Mouse (Mus musculus) monocyte, adult 2 months (primary cell): ENCODE data around the gene Eri2.
A peak's percentile ranks its signal among the peaks of the same experiment; 100 is the strongest.

Experiments
- DNase-seq, 2 experiments: peaks; one replicate each; pipeline ENCODE4 v3.0.0; 2022; ENCODE audit warnings: low spot score in 2 of 2, low read depth in 1 of 2

Gene Eri2

DNA sequence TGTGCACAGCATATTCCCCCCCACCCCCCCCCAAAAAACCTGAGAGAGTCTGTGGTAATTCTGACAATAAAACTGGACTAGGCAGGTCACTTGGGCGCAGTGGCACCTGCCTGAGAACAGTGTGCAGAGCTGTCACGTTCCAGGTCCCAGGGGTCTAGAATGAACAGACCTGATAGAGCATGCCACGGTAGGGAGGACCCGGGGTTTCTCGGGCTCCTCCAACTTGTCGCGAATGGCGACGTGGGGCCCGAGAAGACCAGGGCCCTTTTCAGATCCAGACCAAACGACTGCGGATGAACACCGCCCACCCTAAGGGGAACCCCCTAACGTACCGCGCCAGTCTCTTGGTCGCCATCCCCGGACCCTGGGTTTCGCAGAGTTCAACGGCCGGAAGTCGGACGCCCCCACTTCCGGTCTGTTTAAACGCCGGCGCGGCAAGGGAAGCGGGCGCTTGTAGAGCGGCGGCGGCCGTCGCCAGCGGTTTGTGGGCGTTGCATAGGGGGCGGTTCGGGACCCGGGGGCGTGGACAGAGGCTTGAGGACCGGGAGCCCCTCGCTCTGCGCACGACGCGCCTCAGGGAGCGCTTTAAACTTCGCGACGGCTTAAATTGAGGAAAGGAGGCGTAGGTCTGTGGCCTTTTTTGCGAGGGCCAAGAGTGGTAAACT, at the start of gene Eri2, which contains the start of gene Rexo5:
Gene Eri2, minus strand, starts transcription at position 473 of the 665 bp plus-strand sequence.
Gene Rexo5, plus strand, starts transcription at position 421 of the 665 bp plus-strand sequence.
- DNase-seq = peak; percentile 37 to 59

DNA sequence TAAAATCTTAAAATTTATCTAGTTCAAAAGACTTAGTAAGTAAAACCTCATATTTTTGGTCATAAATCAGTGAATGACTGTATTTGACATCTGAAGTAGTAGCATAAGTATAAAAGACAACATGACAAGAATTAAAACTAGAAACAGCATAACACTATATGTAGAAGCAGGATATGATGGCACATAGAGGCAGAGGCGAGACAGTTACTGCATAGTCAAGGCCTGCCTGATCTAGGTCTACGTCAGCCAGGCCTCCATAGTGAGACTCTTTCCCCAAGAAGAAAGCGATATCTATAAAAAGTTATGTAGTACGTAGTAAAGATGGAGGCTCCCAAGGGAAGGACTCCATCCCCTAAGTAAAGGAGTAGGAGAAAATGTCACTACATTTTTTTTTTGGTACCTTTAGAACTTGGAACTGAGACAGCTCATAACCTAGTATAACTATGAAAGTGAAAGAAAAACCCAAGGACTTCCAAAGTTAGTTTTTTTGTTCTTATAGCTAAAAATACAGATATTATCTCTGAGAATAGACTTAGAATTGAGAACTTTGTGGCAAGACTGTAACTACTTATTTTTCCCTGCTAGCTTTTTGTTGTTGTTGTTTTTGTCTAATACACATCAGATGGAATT, 48.1 kb upstream of the Eri2 start:
- no peak for DNase-seq

DNA sequence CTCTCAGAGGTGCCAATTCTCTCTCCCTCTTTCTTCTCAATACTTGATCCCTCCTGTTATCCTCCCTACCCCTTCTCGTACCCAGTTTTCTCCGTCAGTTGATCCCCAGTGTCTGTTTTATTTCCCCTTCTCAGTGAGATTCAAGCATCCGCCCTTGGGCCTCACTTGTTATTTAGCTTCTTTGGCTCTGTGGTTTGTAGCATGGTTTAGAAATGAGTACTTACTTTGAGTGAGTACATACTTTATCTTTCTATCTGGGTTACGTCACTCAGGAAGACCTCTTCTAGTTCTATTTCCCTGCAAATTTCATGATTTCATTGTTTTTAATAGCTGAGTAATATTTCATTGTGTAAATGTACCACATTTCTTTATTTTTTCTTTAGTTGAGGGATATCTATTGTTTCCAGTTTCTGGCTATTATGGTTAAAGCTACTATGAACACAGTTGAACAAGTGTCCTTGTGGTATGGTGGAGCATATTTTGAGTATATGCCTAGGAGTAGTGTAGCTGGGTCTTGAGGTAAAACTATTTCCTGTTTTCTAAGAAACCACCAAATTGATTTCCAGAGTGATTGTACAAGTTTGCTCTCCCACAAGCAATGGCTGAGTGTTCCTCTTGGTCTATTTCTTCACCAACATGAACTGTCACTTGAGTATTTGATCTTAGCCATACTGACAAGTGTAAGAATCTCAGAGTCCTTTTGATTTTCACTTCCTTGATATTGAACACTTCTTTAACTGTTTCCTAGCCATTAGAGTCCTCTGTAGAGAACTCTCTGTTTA, 42.3 kb upstream of the Eri2 start:
- no peak for DNase-seq

- no peak for DNase-seq
Measured at GRCm38 (mm10) chr7:119835371-119835770, 41.5 kb upstream of the Eri2 start.

- no peak for DNase-seq
Measured at GRCm38 (mm10) chr7:119808723-119809122, 14.9 kb upstream of the Eri2 start.

DNA sequence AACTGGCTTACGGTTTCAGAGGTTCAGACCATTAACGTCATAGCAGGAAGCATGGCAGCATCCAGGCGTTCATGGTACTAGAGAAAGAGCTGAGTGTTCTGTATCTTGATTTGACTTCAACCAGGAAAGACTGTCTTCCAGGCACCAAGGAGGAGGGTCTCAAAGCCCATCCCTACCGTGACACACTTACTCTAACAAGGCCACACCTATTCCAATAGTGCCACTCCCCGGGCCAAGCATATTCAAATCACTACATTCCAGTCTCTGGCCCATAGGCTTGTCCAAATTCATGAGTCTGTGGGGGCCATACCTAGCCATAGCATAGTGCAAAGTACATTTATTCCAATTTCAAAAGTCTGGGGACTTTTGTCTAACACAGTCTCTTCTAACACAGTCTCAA, 13.5 kb upstream of the Eri2 start:
- no peak for DNase-seq

- DNase-seq = no peak
Measured at GRCm38 (mm10) chr7:119800991-119801390, 7.1 kb upstream of the Eri2 start.

GRCm38 (mm10) chr7:119800488-119800887, 6.6 kb upstream of the Eri2 start:
- no peak for DNase-seq

- no peak for DNase-seq
Measured at GRCm38 (mm10) chr7:119795311-119795710, 1.5 kb upstream of the Eri2 start.

DNA sequence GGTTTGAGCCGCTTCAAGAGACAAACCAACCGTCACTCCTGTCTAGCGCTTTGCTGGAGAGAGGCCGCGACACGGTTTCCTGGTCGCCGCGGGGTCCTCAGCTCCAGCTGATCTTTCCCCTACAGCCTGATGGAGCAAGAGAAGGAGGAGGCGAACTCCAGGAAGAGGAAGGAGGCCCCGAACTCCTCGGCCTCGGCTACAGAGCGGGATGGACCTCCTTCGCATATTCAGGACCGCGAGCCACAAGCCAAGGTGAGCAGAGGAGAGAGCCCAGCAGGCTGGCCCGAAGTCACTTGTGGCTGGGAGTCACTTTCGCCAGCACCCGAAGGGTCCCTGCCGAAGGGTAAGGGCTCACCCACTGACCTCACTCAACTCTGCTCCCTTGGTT, 387 bp upstream of the Eri2 start:
- DNase-seq = no peak

DNA sequence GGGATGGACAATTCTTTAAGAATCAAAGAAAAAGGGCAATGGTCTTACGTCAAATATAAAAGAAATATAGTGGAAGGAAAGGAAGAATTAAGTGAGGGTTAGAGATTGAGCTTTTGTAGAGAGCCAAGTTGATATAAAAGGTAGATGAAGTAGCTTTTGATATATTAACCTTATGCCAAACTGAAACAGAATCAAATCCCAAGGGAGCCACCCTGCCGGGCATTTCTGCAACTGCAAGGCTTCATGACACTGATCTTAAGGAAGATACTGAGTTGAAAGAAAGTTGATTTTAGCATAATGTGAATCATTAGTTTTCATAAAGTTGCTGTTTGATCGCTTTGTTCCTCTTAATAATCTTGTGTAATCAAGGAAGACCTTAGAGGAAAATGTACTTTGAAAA, 4.8 kb downstream of the Eri2 start:
- DNase-seq = no peak

DNA sequence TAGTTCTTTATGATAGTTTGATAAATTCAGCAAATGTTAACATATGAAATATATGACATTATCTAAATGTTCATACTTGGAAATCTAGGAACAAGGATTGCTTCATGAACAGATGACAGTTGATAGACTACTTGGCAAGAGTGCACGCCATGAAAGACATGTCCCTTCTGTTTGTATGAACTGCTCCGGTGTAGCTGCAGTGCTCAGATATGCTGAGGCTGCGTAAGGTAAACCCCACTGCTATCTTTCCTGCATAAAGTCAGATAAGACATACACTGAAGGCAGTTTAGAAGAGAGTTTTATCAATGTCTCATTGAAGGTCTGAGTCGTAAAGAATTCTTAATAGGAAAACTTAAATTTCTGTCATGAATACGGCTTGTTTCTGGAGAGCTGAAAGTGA, 8.9 kb downstream of the Eri2 start:
- DNase-seq = no peak

DNA sequence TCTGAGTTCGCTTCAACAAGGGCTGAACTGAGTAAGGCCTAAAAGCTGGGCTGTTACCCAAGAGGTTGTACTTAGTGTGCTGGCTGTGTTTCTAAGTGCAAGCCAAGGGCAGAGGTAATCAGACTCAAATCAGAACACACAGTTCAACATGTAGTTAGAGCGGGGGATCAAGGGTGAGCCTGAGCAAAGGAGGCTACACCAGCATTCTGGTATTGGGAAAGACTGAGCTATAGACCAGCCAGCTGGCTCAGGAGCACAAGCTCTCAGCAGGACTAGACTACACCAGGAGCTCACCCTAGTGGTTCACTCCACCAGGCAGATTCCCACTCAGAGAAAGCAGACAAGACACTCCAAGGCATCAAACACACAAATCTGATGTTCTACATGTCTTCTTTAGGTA, 10.4 kb downstream of the Eri2 start:
- no peak for DNase-seq

DNA sequence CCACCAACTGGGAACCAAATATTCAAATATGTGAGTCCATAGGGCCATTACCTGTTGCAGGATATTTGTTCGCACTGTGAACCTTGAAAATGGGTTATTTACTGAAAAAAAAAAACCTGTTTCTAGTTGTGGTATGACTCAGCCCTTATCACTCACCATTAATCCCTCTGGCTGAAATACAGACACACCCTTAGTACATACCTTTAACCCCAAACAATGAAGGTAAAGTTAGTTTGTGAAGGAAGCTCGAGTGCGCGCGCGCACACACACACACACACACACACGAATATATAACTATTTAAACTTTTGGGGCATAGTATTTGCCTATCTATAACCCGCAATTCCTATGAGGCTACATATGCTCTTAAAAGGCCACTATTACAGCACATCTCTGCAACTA, 24.0 kb downstream of the Eri2 start:
- DNase-seq = no peak

GRCm38 (mm10) chr7:119766996-119767395, 26.9 kb downstream of the Eri2 start:
- DNase-seq = no peak

- no peak for DNase-seq
Measured at GRCm38 (mm10) chr7:119764377-119764776, 29.5 kb downstream of the Eri2 start.

GRCm38 (mm10) chr7:119762166-119762697, 31.6 kb downstream of the Eri2 start:
- DNase-seq = no peak

DNA sequence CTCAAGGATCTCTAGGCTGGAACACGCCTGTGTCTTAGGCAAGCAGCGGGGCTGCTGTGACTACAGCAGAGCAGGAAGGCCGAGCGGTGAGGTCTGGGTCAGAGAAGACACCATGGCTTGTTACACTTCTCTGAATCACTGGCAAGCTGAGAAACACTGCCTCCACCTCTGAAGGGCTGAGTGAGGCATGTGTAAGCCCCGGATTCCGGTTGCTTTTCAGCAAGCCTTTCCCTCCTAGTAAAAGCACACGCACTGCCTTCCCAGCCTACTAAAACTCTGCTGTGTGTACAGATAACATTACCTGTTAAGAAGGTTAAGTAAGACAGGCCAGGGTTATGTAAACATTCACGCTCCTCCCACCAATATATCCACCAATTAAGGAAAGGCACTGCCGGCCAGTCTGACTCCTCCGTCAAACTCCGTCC, 33.3 kb downstream of the Eri2 start, which contains the start of gene Acsm3:
Gene Acsm3, plus strand, starts transcription at position 397 of the 425 bp plus-strand sequence.
- no peak for DNase-seq

DNA sequence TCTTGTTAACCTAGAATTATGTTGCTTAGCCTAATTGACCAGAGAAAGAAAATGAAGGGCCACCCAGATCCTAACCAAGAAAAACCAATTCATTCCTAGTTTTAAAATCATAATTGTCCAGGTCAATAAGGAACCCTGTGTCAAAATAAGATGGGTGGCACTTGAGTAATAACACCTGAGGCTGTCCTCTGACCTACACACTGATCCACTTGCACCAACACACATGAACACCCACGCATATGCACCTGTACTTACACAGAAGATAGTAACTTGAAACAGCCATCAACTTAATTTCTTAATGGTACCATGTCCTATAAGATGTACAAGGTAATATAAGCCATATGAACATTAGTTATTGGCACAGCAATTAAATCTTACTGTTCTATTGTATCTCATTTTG, 40.2 kb downstream of the Eri2 start:
- DNase-seq = no peak

DNA sequence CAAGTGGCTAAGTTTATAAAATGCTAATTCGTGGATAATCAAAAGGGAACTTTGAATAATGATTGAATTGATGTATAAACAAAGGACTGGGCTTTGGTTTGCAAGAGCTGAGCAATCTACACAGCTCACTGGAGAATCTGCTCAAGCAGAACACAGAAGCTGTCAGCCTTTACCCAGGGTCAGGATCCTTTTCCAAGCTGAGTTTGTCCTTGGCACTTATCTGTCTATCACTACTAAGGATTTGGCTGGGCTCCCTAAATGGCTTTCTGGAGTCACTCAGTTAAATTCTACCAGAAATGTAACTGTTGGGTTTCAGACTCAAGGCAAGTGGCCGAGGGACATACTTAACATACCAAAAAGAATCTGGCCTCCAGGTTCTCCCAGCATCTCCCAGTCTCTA, 43.9 kb downstream of the Eri2 start:
- DNase-seq = no peak

DNA sequence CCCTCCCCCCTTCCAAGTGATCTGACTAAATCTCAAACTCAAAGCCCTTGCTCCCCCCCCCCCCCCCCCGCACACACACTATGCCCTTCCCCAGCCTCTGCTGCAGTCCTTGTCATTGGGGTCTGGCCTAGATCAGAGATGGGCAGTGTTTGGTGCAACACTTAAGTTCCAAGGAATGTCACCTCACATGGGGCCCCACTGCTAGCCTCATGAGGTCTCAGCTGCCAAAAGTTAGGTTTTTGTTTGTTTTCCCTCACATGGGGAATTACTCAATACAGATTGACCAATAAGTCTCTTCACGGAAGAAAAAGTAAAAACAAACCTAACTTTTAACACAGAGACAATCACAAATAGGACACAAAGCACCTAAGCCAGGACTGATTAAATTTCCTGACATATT, 45.1 kb downstream of the Eri2 start:
- DNase-seq = no peak

GRCm38 (mm10) chr7:119745869-119746268, 48.0 kb downstream of the Eri2 start:
- DNase-seq = no peak
